8 mouse cellular contexts compared by ENCODE assay signal in the genomic region with DNA sequence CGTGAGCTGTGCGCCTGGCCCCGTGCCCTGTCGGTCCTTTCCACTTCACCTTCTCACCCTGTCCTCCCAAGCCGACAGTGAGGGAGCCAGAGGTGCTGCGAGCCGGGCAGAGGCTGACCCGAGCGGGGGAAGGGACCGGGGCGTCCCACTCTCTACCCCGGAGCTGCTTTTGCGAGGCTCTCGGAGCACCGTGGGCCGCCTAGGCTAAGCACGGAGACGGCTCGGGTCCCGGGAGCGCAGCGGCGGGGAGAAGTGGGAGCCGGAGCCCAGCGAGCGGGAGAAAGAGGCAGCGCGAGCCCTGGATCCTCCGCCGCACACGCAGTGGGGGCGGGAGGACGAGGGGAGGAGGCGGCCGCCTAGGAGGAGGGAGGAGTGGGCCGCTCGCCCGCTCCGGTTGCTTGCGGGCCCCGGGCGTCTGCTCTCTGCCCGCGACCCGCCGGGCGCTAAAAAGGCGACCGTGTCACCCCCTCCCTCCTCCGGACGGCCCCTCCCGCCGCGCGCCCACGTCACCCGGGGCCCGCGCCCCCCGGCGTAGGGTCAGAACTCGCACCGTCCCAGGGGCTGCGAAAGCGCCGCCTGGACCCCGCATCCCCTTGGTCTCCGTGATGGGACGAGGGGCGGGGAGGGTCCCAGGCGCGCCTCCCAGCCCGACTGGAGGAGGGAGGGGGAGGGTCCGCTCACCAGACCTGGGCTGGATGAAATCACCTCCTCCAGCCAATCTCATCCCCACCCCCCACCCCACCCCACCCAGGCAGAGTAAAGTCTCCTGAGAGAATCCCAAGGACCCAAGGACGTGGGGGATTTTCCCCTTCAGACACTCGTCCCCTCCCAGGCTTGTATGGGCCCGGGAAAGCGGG. TPM values are rescaled to one million over a fixed set of nuclear protein-coding genes. Genes with fewer than 3 reads are reported as not detected.
A peak's percentile ranks its signal among the peaks of the same experiment; 100 is the strongest.
DNase-seq lines count a peak whose midpoint lies in the region; ATAC-seq and TF ChIP-seq lines count a peak whose summit lies in the region.

A gene (minus strand): TSS at position 284 of the 857 bp plus-strand sequence.

- no peaks in the 10 kb centered on the region for H3K4me1 ChIP-seq in ES-Bruce4 (ENCODE audit: control insufficient read depth, insufficient read depth, low read length)
- peaks cover 6% of the 10 kb centered on the region; the same call in 1 of the 2 replicates for H3K4me1 ChIP-seq in forebrain, embryonic 14.5 days (ENCODE audit: control insufficient read depth, insufficient read depth, low read length)
- H3K4me1 ChIP-seq in heart, postnatal 0 days (ENCODE audit: control insufficient read depth, insufficient read depth) = peaks cover 3% of the 10 kb centered on the region
- peaks cover 22% of the 10 kb centered on the region for H3K4me1 ChIP-seq in liver, embryonic 15.5 days (replicated peaks)

- H3K4me2 ChIP-seq in forebrain, embryonic 14.5 days (ENCODE audit: low read length) = peak within 1 kb of the TSS; percentile 99
- peak within 1 kb of the TSS; percentile 100 for H3K4me2 ChIP-seq in heart, postnatal 0 days (ENCODE audit: low read depth, low read length)
- H3K4me2 ChIP-seq in liver, embryonic 15.5 days = peak within 1 kb of the TSS; percentile 94

- no peak for TF ChIP-seq POLR2A in ES-Bruce4 (IDR thresholded peaks at IDR 0.05; ENCODE audit: insufficient read depth, low read length)

- ATAC-seq in forebrain, embryonic 14.5 days = peak; percentile 89
- peak; percentile 64 for ATAC-seq in heart, postnatal 0 days (ENCODE audit: insufficient read depth, low read depth)
- ATAC-seq in liver, embryonic 15.5 days (ENCODE audit: insufficient read depth) = peak; percentile 63

- TF ChIP-seq EP300 in ES-Bruce4 (IDR thresholded peaks at IDR 0.05; ENCODE audit: insufficient read depth, low read depth, low read length) = no peak
- no peak for TF ChIP-seq EP300 in heart, postnatal 0 days (IDR thresholded peaks at IDR 0.05; ENCODE audit: low read depth)

- H3K27me3 ChIP-seq in ES-Bruce4 (ENCODE audit: control insufficient read depth, insufficient read depth, low read length, poor library complexity, severe bottlenecking) = peaks cover 14% of the 10 kb centered on the region
- no peaks in the 10 kb centered on the region for H3K27me3 ChIP-seq in forebrain, embryonic 14.5 days (replicated peaks; ENCODE audit: control insufficient read depth, insufficient read depth, low read length)
- 0 out of 2 replicates have a peak, but pooled peaks cover 3% of the 10 kb centered on the region for H3K27me3 ChIP-seq in heart, postnatal 0 days (ENCODE audit: control insufficient read depth, insufficient read depth, low read length)
- peaks cover 7% of the 10 kb centered on the region; the same call in 1 of the 2 replicates for H3K27me3 ChIP-seq in liver, embryonic 15.5 days

- DNase-seq in cerebellum, adult 11 months = peak; percentile 12
- DNase-seq in forebrain, embryonic 14.5 days (ENCODE audit: low spot score) = peak; percentile 76
- DNase-seq in heart, postnatal 0 days (ENCODE audit: low spot score) = peak; percentile 62
- peak; percentile 62 for DNase-seq in kidney, postnatal 14 days
- DNase-seq in neural tube, embryonic 10.5 days (ENCODE audit: extremely low spot score, low spot score) = peak; percentile 76
- DNase-seq in testis, postnatal 14 days (ENCODE audit: low spot score) = peak; percentile 48

- TF ChIP-seq CTCF in ES-Bruce4 (IDR thresholded peaks at IDR 0.05; ENCODE audit: low read depth, low read length) = no peak
- TF ChIP-seq CTCF in heart, postnatal 0 days (IDR thresholded peaks at IDR 0.05; ENCODE audit: low read depth) = no peak

- peak within 1 kb of the TSS; percentile 66 for H3K4me3 ChIP-seq in ES-Bruce4 (ENCODE audit: low read depth, low read length)
- H3K4me3 ChIP-seq in forebrain, embryonic 14.5 days (ENCODE audit: low read depth, low read length) = peak within 1 kb of the TSS; percentile 70
- peak within 1 kb of the TSS; percentile 94 for H3K4me3 ChIP-seq in heart, postnatal 0 days (ENCODE audit: low read depth, low read length)
- H3K4me3 ChIP-seq in liver, embryonic 15.5 days (replicated peaks) = peak within 1 kb of the TSS; percentile 65

- no peaks in the 10 kb centered on the region for H3K36me3 ChIP-seq in ES-Bruce4 (ENCODE audit: control insufficient read depth, insufficient read depth, low read length, poor library complexity, severe bottlenecking)
- no peaks in the 10 kb centered on the region for H3K36me3 ChIP-seq in forebrain, embryonic 14.5 days (ENCODE audit: control insufficient read depth, insufficient read depth, low read length)
- H3K36me3 ChIP-seq in heart, postnatal 0 days (replicated peaks; ENCODE audit: control insufficient read depth, insufficient read depth, low read length) = no peaks in the 10 kb centered on the region
- H3K36me3 ChIP-seq in liver, embryonic 15.5 days (replicated peaks) = no peaks in the 10 kb centered on the region

- under 1% methylated on average over 58 of the region's 78 CpGs for WGBS in forebrain, embryonic 14.5 days
- WGBS in heart, postnatal 0 days = 1% methylated on average over 61 of the region's 78 CpGs
- WGBS in liver, embryonic 15.5 days (ENCODE audit: insufficient replicate concordance) = 1% methylated on average over 63 of the region's 78 CpGs

- H3K27ac ChIP-seq in ES-Bruce4 (ENCODE audit: insufficient read depth, low read length) = no peak within 1 kb of the TSS
- peak within 1 kb of the TSS; percentile 68; the same call in 1 of the 2 replicates for H3K27ac ChIP-seq in forebrain, embryonic 14.5 days (ENCODE audit: low read depth, low read length)
- H3K27ac ChIP-seq in heart, postnatal 0 days (ENCODE audit: low read depth) = peak within 1 kb of the TSS; percentile 76
- H3K27ac ChIP-seq in liver, embryonic 15.5 days (replicated peaks) = peak within 1 kb of the TSS; percentile 54; the same call in 1 of the 2 replicates

- 0 out of 2 replicates have a peak, but pooled peaks cover 5% of the 10 kb centered on the region for H3K9me3 ChIP-seq in ES-Bruce4 (replicated peaks; ENCODE audit: control insufficient read depth, insufficient read depth, low read length, poor library complexity, severe bottlenecking)
- H3K9me3 ChIP-seq in forebrain, embryonic 14.5 days (replicated peaks; ENCODE audit: control insufficient read depth, low read length) = no peaks in the 10 kb centered on the region
- no peaks in the 10 kb centered on the region for H3K9me3 ChIP-seq in heart, postnatal 0 days (replicated peaks; ENCODE audit: control insufficient read depth, low read length)
- no peaks in the 10 kb centered on the region for H3K9me3 ChIP-seq in liver, embryonic 15.5 days (replicated peaks)

- H3K9ac ChIP-seq in ES-Bruce4 (ENCODE audit: low read depth, poor library complexity, severe bottlenecking) = peak within 1 kb of the TSS; percentile 63
- H3K9ac ChIP-seq in forebrain, embryonic 14.5 days (ENCODE audit: low read length) = peak within 1 kb of the TSS; percentile 83
- peak within 1 kb of the TSS; percentile 76 for H3K9ac ChIP-seq in heart, postnatal 0 days (replicated peaks; ENCODE audit: low read depth, low read length)
- peak within 1 kb of the TSS; percentile 56 for H3K9ac ChIP-seq in liver, embryonic 15.5 days

RNA-seq across cellular contexts. Expression of the gene that starts here (rescaled TPM):
- polyA plus RNA-seq in ES-Bruce4 (2011; ENCODE audit: insufficient read depth, insufficient read length, low read depth, missing spikeins) = 0.90 and 1.8 TPM in 2 replicates
- 14.6 and 18.5 TPM in 2 replicates for polyA plus RNA-seq in forebrain, embryonic 14.5 days (2014; fragmentation: Nextera tagmentation; extraction: Ambion mirVana)
- total RNA-seq in heart, postnatal 0 days (2014; rRNA removed; ENCODE audit: low replicate concordance) = 7.8 and 8.9 TPM in 2 replicates
- polyA plus RNA-seq in heart, postnatal 0 days (2015; fragmentation: Nextera tagmentation; extraction: Ambion mirVana) = 3.8 and 4.0 TPM in 2 replicates
- polyA plus RNA-seq in liver, embryonic 15.5 days (2015; fragmentation: Nextera tagmentation; extraction: Ambion mirVana) = 0.63 and 0.75 TPM in 2 replicates

Comparison
In these comparisons a context has a peak if more than half of its experiments do, and no peak if none do; other contexts are left out.
1. Peak in ATAC-seq, H3K4me3 ChIP-seq, H3K27ac ChIP-seq, H3K9ac ChIP-seq and H3K4me2 ChIP-seq in liver, embryonic 15.5 days; RNA of the gene not detected or under 1 TPM.
2. DNase-seq: peak in every context shown above with its lines; median percentile 76 in forebrain, embryonic 14.5 days; 76 in neural tube, embryonic 10.5 days; 62 in heart, postnatal 0 days; 62 in kidney, postnatal 14 days; 48 in testis, postnatal 14 days; 12 in cerebellum, adult 11 months.